Mouse (Mus musculus) layer of hippocampus, postnatal 14 days (tissue): Measurements from ENCODE around the gene Pkn3. TPM values are rescaled to one million over a fixed set of nuclear protein-coding genes. Genes with fewer than 3 reads are reported as not detected.

Source experiments
- DNase-seq, 2 experiments: peaks; one replicate each; pipeline ENCODE4 v3.0.0; 2021 to 2022; ENCODE audit warnings: low spot score in 2 of 2, mixed read lengths in 1 of 2
- total RNA-seq, 2 experiments: library from RNA; stranded (reverse); gene quantifications; 2 replicates each; pipeline ENCODE4 v1.2.3; 2021

Gene Pkn3
- total RNA-seq, 2 experiments from 2014 or later, result 1.2 to 2.3 TPM

DNA sequence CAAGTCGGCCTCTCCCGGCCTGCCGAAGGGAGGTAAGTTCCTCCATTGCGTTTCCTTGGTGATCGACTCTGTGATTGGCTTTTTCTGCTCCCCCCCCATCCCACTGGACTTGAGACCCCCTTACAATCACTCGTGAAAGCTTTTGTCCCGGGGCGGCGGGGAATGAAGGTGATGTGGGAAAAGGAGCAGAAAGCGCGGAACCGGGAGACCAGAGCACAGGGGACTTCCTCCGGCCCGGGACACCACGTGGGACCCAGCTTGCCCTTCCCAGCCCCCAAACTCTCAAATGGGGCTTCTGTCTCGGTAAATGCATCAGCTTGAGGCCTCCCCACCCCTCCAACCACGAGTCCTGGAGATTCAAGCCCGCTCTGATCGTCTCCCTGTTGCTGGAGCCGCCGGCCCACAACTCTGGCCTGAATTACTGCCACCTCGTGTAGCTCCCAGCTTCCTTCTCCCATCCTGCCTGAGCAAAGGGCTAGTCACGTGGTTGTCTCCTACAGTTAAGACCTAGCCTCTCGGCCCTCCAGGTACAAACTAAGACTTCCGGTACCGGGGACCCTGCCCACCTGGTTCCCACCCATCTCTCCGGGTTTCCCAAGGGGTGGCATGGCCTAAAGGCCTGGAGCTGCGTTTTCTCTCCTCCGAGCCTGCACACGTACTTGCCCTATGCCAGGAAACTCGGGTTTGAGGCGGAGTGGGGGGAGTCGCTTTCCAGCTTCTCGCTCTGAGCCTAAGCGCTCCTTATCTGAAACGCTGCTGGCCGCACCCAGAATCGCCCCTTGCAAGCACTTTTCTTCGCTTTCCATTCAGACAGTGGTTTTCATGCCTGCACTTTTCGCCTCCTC, 15.0 kb upstream of the Pkn3 start:
- peak; percentile 34 to 40 for DNase-seq

DNA sequence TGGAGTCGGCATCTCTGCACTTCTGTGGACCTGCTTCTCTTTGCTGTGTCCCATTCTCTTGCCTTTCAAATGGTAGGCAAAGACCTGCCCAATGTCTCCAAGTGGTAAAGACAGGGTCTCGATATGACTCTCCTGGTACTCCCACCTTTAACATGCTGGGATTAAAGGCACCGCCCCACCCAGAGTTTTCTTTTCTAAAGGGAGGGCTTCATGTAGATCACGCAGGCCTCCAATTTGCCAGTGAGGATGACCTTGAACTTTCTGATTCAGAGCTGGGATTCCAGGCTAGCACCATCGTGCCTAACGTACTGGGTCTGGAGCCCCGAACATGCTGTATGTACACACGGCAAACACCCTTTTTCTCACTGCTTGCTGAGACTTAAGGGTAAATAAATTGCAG, 14.2 kb upstream of the Pkn3 start:
- no peak for DNase-seq

DNA sequence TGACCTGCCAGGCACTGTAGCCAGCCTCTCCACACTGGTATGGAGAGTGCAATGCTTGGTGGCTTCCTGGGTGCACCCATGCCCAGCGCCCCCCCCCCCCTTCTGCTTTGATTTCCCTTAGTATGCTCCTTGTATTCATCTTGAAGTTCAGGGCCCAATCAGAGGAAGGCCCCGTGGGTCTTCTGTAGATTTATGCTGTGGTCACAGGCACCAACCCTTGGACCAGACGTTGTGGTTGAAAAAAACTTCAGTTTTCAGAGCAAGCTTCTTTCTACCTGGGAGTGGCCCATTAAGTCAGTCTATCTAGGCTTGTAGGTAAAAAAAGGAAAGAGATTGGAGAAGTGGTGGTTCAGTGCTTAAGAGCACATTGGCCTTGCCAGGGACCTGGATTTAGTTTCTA, 13.7 kb upstream of the Pkn3 start:
- DNase-seq, result no peak

DNA sequence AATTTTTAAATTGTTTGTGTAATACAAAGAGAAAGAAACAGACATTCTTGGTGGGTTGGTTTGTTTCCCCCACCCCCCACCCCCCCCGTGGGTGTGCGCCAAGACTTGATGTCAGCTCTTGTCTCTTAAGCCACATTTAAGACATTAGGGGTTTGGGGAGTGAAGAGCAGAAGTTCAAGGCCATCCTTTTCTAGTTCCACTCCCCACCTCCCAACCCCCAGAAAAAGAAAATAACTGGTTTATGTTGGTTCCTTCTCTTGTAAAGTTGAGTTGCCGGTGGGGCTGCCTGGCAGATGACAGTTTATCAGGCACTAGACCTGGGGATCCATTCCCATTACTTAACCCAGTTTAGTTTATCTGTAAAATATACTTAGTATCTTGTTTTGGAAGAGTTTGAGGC, 13.2 kb upstream of the Pkn3 start:
- DNase-seq, result no peak

DNA sequence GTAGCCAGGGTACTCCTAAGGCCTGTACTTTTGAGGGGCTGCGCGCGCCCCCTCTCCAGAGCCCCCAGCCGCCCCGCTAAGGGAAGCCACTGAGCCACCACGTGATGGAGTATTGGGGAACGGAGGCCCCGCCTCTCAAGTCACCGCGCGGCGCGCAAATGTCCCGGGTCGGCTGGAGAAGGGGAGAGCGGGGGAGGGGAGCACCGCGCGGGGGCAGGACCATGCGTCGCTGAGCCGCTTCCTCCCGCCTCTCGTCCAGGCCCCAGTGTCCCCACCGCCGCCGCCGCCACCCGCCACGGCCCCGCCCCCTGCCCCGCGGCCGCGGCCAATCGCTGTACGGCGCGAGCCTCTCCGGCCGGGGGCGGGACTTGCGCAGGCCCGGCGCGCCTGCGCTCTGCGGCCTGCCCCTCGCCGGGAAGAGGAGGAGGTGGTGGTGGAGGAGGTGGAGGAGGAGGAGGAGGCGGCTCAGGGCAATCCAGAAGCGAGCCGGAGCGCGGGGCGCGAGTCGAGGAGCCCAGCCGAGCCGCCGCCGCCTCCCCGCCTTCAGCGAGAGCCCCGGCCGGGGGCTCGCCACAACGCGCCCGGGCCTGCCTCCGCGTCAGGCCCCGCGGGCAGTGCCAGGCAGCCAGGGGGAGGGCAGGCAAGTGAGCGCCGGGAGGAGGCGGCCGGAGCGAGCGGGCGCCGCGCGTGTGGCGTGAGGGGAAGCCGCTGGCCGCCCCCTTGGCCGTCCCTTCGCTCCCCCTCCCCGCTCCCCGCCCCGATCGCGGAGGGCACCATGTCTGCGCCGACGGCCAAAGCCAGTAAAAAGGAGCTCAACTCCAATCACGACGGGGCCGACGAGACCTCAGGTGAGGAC, 11.2 kb upstream of the Pkn3 start:
- DNase-seq, result peak; percentile 87 to 93

DNA sequence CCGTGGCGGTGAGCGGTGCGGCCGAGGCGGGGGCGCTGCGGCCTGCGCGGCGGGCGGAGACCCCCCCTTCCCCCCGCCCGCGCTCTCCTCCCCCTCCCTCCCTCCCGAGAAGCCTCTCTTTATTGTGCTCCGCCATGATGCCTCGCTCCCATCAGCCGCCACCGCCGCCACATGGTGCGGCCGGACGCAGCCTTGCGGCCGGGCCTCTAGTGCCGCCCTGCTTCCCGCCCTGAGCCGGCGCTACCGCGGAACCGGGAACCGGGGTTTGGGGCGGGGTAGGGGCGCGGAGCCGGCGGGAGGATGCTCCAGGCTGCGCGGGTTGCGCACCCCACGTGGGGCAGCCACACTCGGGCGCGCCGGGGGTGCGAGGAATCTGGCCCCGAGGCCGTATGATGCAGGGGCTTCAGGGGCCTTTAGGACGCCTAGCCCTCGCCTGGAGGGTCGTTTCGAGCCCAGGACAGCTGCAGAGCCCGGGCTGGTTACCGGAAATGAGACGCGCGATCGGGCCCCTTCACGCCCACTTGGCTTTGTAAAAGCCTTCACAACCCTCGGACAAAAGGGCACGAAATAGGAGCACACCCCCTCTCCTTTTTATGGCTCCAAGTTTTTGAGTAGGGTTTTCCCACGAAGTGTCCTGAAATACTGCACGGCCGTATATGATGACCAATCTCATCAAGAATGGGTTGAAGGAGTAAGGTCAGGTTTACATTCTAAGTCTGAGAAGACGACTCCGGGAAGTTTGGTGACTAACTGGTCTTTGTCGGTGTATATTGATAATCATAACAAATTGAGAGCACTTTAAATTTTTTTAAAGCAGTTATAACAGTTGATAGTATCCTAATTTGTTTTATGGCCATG, 10.2 kb upstream of the Pkn3 start:
- DNase-seq, result peak; percentile 34 to 56

DNA sequence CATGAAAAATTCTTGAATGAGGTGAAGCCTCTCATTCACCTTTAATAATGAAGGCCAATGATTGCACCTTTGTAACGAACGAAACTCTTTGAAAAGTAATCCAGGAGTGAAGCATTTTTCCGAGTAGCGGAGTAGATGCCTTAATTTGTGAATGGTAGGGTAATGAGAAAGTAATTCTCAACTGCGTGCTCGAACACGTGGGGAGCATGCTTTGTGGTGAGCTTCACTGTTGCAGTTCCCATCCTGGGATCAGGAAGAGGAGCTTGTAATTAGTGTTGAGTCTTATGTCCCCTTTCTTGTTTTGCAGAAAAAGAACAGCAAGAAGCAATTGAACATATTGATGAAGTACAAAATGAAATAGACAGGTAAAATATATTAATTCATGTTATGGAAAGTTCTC, 9.5 kb upstream of the Pkn3 start:
- no peak for DNase-seq

DNA sequence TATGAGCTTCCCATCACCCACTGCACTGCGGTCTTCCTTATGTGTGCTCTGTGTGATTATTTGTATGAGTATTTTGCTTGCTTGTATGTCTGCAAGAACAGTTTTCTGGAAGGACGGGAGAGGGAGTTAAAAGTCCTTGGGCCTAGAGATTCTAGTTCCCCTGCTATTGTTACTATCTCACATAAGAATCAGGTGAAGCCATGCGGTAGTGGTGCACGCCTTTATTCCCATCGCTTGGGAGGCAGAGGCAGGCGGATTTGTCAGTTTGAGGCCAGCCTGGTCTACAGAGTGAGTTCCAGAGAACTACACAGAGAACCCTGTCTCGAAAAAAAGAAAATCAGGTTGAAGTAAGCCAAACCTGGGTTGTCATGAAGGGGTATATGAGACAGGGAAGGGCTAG, 4.6 kb upstream of the Pkn3 start:
- DNase-seq, result no peak

DNA sequence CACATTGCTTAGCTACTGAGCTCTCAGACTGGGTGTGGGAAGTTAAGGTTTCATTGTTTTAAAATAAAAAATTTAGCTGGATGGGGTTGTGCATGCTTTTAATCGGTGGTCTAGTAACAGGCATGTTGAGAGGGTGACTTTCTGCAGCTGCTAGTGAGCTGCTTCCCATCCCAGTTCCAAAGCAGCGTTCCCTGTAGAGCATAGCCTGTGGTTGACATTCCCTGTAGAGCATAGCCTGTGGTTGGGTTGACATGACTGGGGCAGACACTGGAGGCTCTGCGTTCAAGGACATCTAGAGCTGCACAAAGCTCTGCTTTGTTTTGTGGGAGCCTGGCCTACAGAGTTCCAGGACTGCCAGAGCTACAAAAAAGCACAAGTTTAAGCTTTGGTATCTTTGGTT, 4.2 kb upstream of the Pkn3 start:
- DNase-seq, result no peak

DNA sequence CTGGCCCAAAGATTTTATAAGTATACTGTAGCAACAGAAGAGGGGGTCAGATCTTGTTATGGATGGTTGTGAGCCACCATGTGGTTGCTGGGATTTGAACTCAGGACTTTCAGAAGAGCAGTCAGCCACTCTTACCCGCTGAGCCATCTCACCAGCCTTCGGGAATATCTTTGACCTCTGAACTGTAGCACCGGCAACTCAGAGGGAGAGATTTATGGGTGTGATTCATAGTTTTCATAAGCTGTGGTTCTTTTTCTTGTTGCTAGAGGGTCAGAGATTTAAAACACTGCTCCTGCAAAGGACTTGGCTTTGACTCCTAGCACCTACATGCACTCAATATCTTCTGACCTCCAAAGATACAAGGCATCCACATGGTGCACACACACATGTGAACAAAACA, 1.9 kb upstream of the Pkn3 start:
- no peak for DNase-seq

DNA sequence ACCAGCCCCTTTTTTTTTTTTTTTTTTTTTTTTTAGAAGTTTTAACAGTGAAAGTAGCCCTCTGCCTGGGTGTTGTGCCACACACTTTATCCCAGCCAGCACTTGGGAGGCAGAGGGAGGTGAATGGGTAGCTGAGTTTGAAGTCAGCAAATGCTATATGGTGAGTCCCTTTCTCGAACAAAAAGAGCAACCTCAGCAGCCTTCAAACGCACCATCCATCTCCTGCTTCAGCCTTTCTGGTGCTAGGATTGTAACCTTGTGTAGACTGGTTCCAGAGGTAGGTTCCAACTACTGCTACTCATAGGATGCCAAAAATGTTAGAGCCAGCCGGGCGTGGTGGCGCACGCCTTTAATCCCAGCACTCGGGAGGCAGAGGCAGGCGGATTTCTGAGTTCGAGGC, 1.0 kb upstream of the Pkn3 start:
- DNase-seq, result no peak

DNA sequence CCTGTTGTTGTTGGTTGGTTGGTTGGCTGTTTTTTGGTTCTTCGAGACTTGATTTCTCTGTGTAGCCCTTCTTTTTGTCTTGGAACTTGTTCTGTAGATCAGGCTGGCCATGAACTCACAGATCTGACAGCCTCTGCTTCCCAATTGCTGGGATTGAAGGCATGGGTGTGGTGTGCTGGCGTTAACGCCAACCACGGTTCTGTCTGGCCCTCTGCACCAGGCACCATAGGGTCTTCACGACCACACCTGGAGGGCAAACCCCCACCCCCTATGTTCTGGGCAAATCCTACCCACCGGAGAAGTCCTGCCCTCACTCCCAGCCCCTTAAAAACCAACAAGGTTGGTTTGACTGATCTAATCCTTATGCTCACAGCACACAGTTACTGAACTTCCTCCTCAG, 525 bp upstream of the Pkn3 start:
- DNase-seq, result no peak

DNA sequence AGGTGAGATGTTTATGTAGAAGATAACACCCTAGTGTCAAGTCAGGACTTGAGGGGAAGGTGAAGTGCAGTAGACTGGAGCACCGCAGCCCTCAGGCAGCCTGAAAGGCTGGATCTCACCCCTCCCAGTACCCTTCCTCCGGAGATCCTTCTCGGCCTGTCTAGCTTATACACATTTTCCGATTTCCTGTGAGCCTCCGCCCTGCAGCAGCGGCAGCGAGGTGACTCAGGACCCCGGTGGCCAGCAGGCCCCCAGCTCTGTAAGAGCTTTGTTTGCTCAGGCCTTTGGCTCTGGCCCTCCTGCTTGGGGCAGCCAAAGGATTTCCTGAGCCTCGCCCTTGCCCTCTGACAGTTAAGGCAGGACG, 847 bp downstream of the Pkn3 start:
- no peak for DNase-seq

DNA sequence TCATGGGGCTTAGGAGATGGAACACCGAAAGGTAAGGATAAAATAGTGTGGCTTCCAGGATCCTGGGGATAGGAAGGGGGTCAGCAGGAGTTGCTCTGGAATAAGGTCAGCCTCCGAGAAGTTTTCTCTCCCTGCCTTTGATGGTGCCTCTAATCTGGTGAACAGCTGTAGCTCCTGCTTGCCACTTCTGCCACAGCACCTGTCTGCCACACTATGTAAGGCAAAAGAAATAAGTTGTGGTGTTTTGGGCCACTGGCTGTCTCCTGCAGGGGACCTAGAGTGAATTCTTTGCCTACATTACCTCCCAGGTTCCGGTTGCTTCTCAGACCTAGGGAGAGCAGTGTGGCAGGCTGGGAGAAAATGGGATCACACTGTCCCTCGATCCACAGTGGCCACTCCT, 1.3 kb downstream of the Pkn3 start:
- no peak for DNase-seq

DNA sequence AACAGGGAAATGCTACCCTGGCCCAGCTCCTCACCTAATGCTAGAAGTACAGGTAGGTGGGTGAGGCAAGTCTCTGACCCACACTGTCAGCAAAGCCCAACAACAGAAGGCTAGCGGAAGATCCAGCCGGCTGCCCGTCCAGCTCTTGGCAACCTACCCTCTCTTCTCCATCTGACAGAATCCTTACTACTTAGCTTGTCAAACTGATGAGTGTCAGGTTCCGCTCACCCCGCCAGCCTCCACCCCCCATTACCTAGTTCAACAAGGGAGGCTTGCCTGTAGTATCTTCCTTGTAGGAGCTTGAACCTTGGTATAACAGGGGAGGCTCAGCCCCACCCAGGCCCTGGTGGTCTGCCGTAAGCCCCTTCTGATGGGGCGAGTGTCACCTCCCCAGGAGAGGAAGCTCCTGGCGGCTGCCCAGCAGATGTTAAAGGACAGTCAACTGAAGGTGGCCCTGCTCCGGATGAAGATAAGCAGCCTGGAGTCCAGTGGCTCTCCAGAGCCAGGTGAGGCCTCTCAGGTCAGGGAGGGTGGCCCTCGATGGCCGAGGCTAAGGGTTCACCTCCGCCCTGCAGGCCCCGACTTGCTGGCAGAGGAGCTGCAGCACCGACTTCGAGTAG, 2.8 kb downstream of the Pkn3 start:
- DNase-seq, result no peak

DNA sequence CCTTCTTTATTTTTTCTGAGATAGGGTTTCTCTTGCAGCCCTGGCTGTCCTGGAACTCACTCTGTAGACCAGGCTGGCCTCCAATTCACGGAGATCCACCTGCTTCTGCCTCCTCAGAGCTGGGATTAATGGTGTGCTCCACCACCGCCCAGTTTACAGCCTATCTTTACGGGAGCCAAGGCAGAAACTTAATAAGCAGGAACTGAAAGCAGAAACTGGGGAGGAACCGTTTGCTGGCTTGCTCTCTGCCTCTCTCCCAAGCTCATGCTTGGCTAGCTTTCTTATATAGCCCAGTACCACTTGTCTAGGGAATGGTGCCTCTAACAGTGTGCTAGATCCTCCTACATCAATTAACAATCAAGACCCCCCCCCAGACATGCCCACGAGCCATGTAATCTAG, 6.6 kb downstream of the Pkn3 start:
- DNase-seq, result no peak

DNA sequence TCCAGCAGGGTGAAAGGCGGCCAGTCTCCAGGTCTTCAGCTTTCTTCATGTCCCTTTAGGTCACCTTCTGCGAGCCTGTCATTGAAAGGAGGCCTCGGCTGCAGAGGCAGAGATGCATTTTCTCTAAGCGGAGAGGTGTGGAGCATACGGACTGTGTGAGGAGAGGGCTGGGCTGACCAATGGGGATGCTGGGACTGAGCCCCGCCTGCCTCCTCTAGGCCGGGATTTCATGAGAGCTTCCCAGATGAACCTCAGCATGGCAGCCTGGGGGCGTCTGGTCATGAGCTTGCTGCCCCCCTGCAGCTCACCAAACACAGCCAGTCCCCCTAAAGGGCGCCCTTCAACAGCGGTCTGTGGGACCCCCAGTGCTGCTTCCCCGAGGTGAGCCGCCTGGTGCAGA, 7.1 kb downstream of the Pkn3 start:
- no peak for DNase-seq

DNA sequence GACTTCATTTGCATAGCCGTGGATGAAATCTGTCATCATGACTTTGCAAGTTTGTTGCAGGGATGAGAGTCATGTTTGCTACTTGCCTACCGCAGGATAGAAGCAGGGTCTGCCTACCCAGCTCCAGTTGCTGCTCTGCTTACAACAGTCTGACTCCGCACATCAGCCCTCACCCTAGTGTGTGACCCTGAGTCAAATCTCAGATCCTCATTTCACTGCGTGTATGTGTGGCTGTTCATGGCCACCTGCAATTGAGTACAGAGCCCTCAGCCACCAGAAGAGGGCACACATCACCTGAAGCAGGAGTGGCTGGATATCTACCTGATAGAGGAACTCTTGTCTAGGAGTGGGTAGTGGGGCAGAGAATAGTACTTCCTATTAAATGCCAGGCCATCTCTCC, 9.8 kb downstream of the Pkn3 start:
- DNase-seq, result no peak

DNA sequence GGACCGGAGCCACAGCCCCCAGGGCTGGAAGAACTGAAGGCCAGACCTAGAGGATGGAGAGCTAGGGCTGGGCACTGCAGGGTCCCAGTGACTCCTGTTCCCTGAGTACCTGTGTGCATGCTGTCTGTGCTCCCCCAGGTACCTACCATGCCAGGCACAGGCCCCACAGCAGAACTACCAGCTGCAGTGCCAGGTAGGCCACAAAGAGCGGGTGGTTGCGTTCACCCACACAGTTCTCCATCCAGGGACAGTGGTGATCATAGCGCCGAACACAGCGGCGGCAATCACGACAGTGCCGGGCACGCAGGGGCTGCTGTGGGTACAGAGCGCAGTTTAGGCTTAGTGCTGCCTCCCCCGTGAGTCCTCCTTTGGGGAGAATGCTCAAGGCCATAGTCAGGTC, 14.0 kb downstream of the Pkn3 start:
- DNase-seq, result no peak

DNA sequence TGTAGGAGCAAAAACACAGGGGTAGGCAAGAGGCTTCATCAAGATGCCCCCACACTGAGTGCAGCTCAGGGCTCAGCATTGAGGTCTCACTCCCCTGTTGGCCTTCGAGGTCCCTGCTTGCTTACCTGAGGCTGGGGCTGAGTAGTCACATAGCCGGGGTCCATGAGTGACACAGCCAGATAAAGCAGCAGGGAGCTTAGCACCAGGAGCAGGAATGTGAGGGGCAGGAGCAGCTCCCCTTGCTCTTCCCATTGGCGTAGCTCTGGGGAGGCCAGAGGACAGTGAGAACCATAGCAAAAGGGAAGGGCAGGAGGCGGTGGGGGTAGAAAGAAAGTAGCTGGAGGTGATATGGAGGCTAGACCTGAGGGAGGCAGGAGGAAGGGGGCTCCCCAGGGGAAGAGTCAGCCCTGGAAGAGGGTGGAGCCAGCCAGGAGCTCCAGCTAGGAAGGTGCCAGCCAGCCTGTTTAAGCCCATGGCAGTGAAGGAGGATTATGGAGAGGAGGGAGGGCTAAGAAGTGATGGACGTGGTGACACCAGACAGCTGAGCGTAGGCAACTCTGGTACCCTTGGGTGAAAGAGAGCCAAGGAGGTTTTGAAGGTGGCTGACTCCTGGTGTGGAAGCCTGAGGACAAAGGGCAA, 14.9 kb downstream of the Pkn3 start:
- DNase-seq, result no peak
